Mouse (Mus musculus): ENCODE measurements around the gene Atf2. TPM values are rescaled to one million over a fixed set of nuclear protein-coding genes. Genes with fewer than 3 reads are reported as not detected.
"Not testable (repeated sequence)": the region's sequence is repeated elsewhere in the genome, so short reads cannot be mapped to it uniquely, and the experiment has no call there.

Gene Atf2
- 10 to 100 TPM; 37.2 to 45.5 TPM for total RNA-seq (2021)

GRCm38 (mm10) chr2:73892464-73893296 lies at the start of gene Atf2:
TSS of gene Atf2 (minus strand) at chr2:73892639.
- intact Hi-C loops (cut with DNase I), result loop anchor here (2.0 to 10.0 kb wide), 2 partner anchors 18 to 508 kb away; partner anchors contain the start of genes Atp5g3 and Gpr155
- peak; percentile 97 for DNase-seq (ENCODE audit: low spot score)

- intact Hi-C loops (cut with DNase I), result no loop called here
- DNase-seq (ENCODE audit: low spot score), result no peak
Observed at GRCm38 (mm10) chr2:73941281-73941680, 48.8 kb upstream of the Atf2 start.

GRCm38 (mm10) chr2:73940471-73940870 lies 48.0 kb upstream of the Atf2 start:
- DNase-seq (ENCODE audit: low spot score), result no peak
- intact Hi-C loops (cut with DNase I), result no loop called here

- no peak for DNase-seq (ENCODE audit: low spot score)
- intact Hi-C loops (cut with DNase I), result no loop called here
Observed at GRCm38 (mm10) chr2:73938896-73939295, 46.5 kb upstream of the Atf2 start.

GRCm38 (mm10) chr2:73932676-73933313 lies 40.4 kb upstream of the Atf2 start:
- intact Hi-C loops (cut with DNase I), result no loop called here
- DNase-seq (ENCODE audit: low spot score), result no peak

GRCm38 (mm10) chr2:73927711-73928110 lies 35.3 kb upstream of the Atf2 start:
- intact Hi-C loops (cut with DNase I), result no loop called here
- DNase-seq (ENCODE audit: low spot score), result no peak

- DNase-seq (ENCODE audit: low spot score), result no peak
- intact Hi-C loops (cut with DNase I), result no loop called here
Observed at GRCm38 (mm10) chr2:73925539-73925938, 33.1 kb upstream of the Atf2 start.

- DNase-seq (ENCODE audit: low spot score), result no peak
- intact Hi-C loops (cut with DNase I), result no loop called here
Observed at GRCm38 (mm10) chr2:73925089-73925488, 32.6 kb upstream of the Atf2 start.

GRCm38 (mm10) chr2:73919642-73920041 lies 27.2 kb upstream of the Atf2 start:
- DNase-seq (ENCODE audit: low spot score), result no peak
- intact Hi-C loops (cut with DNase I), result no loop called here

- DNase-seq (ENCODE audit: low spot score), result no peak
- intact Hi-C loops (cut with DNase I), result no loop called here
Observed at GRCm38 (mm10) chr2:73912264-73912663, 19.8 kb upstream of the Atf2 start.

- DNase-seq (ENCODE audit: low spot score), result peak; percentile 87
- intact Hi-C loops (cut with DNase I), result loop anchor here (2.0 kb wide), 1 partner anchor 18 kb away; the partner anchor contains the start of gene Atf2
Observed at GRCm38 (mm10) chr2:73911175-73911700, 18.8 kb upstream of the Atf2 start, which contains the start of gene Atp5g3. TSS of gene Atp5g3 (minus strand) at chr2:73911326.

- DNase-seq (ENCODE audit: low spot score), result peak; percentile 6
- intact Hi-C loops (cut with DNase I), result loop anchor here (2.0 kb wide), 1 partner anchor 18 kb away; the partner anchor contains the start of gene Atf2
Observed at GRCm38 (mm10) chr2:73910571-73911174, 18.2 kb upstream of the Atf2 start.

GRCm38 (mm10) chr2:73909116-73909515 lies 16.7 kb upstream of the Atf2 start:
- DNase-seq (ENCODE audit: low spot score), result no peak
- intact Hi-C loops (cut with DNase I), result no loop called here

GRCm38 (mm10) chr2:73904679-73905078 lies 12.2 kb upstream of the Atf2 start:
- DNase-seq (ENCODE audit: low spot score); intact Hi-C loops (cut with DNase I): not testable (repeated sequence)

GRCm38 (mm10) chr2:73903536-73903935 lies 11.1 kb upstream of the Atf2 start:
- intact Hi-C loops (cut with DNase I), result no loop called here
- no peak for DNase-seq (ENCODE audit: low spot score)

- DNase-seq (ENCODE audit: low spot score); intact Hi-C loops (cut with DNase I): not testable (repeated sequence)
Observed at GRCm38 (mm10) chr2:73902328-73902727, 9.9 kb upstream of the Atf2 start.

GRCm38 (mm10) chr2:73901169-73901568 lies 8.7 kb upstream of the Atf2 start:
- DNase-seq (ENCODE audit: low spot score), result no peak
- intact Hi-C loops (cut with DNase I), result no loop called here

- DNase-seq (ENCODE audit: low spot score), result no peak
- intact Hi-C loops (cut with DNase I), result no loop called here
Observed at GRCm38 (mm10) chr2:73900364-73900763, 7.9 kb upstream of the Atf2 start.

GRCm38 (mm10) chr2:73896919-73897318 lies 4.5 kb upstream of the Atf2 start:
- intact Hi-C loops (cut with DNase I), result loop anchor here (10.0 kb wide), 1 partner anchor 512 kb away; the partner anchor contains the start of gene Gpr155
- DNase-seq (ENCODE audit: low spot score), result not testable (repeated sequence)
